Comparison of ENCODE assay signal across 17 mouse cellular contexts in genomic region chr5:54186076-54186676, GRCm38 (mm10).
DNase-seq lines count a peak whose midpoint lies in the region; ATAC-seq and TF ChIP-seq lines count a peak whose summit lies in the region.
"Had no signal": no experiment of that assay in that cellular context is flagged by ENCODE, and none has a peak within 500 bp of the region (broad histone marks: within the 10 kb centered on the region; RNA-seq: fewer than 3 reads in every experiment).

No protein-coding gene starts in this region.

- no peaks in the 10 kb centered on the region for H3K27me3 ChIP-seq in hindbrain, embryonic 13.5 days
- H3K27me3 ChIP-seq in hindbrain, embryonic 10.5 days (ENCODE audit: insufficient read depth, poor library complexity, severe bottlenecking), result no peaks in the 10 kb centered on the region
- H3K27me3 ChIP-seq in neural tube, embryonic 12.5 days (replicated peaks), result no peaks in the 10 kb centered on the region
- no peaks in the 10 kb centered on the region for H3K27me3 ChIP-seq in lung, postnatal 0 days (replicated peaks; ENCODE audit: insufficient read depth, low read length)
- H3K27me3 ChIP-seq in stomach, postnatal 0 days (ENCODE audit: control insufficient read depth, insufficient read depth, low read length), result no peaks in the 10 kb centered on the region
- H3K27me3 ChIP-seq: CH12.LX; heart, embryonic 12.5 days had no signal

- ATAC-seq in hindbrain, embryonic 13.5 days (ENCODE audit: low FRiP score), result peak; percentile 46; the same call in 1 of the 2 replicates
- ATAC-seq in neural tube, embryonic 12.5 days (ENCODE audit: low FRiP score, low read depth), result peak; percentile 21; the same call in 1 of the 2 replicates
- ATAC-seq in lung, postnatal 0 days, result 0 out of 2 replicates have a peak, but pooled peaks have one; percentile 21
- ATAC-seq in stomach, postnatal 0 days (ENCODE audit: low FRiP score, low TSS enrichment), result peak; percentile 35; the same call in 1 of the 2 replicates
- ATAC-seq: forebrain, embryonic 14.5 days had no signal

- DNase-seq in hindbrain, embryonic 10.5 days (ENCODE audit: low spot score), result no peak
- no peak for DNase-seq in neural tube, embryonic 10.5 days (ENCODE audit: extremely low spot score, low spot score)
- DNase-seq in lung, postnatal 0 days (ENCODE audit: low spot score), result peak; percentile 39
- no peak for DNase-seq in stomach, postnatal 0 days (ENCODE audit: low spot score)
- DNase-seq in gastrocnemius, postnatal 25 days, result no peak
- no peak for DNase-seq in gastrocnemius, adult 18-20 months (ENCODE audit: low spot score)
- DNase-seq: adrenal gland, adult 2 months; cerebellum, postnatal 25 days; midbrain, embryonic 14.5 days; right cerebral cortex, postnatal 4 days; thymus, adult 18-20 months had no signal

- H3K4me3 ChIP-seq in hindbrain, embryonic 13.5 days, result no peak overlapping the region
- no peak overlapping the region for H3K4me3 ChIP-seq in hindbrain, embryonic 10.5 days
- no peak overlapping the region for H3K4me3 ChIP-seq in neural tube, embryonic 12.5 days
- H3K4me3 ChIP-seq in lung, postnatal 0 days (ENCODE audit: low read depth, low read length), result no peak overlapping the region
- no peak overlapping the region for H3K4me3 ChIP-seq in stomach, postnatal 0 days (ENCODE audit: low read depth, low read length)
- H3K4me3 ChIP-seq: heart, embryonic 12.5 days; limb, embryonic 10.5 days had no signal

- H3K36me3 ChIP-seq in hindbrain, embryonic 13.5 days, result no peaks in the 10 kb centered on the region
- no peaks in the 10 kb centered on the region for H3K36me3 ChIP-seq in hindbrain, embryonic 10.5 days
- H3K36me3 ChIP-seq in neural tube, embryonic 12.5 days, result no peaks in the 10 kb centered on the region
- no peaks in the 10 kb centered on the region for H3K36me3 ChIP-seq in lung, postnatal 0 days (ENCODE audit: insufficient read depth, low read length)
- H3K36me3 ChIP-seq in stomach, postnatal 0 days (ENCODE audit: control insufficient read depth, insufficient read depth, low read length), result no peaks in the 10 kb centered on the region
- H3K36me3 ChIP-seq: heart, embryonic 12.5 days; limb, embryonic 10.5 days had no signal

- H3K9ac ChIP-seq in hindbrain, embryonic 13.5 days, result no peak overlapping the region
- H3K9ac ChIP-seq in neural tube, embryonic 12.5 days, result no peak overlapping the region
- H3K9ac ChIP-seq in lung, postnatal 0 days (replicated peaks; ENCODE audit: low read depth), result no peak overlapping the region
- no peak overlapping the region for H3K9ac ChIP-seq in stomach, postnatal 0 days (ENCODE audit: low read length)
- H3K9ac ChIP-seq: heart, embryonic 12.5 days had no signal

- no peak for TF ChIP-seq CTCF in lung, postnatal 0 days (IDR thresholded peaks at IDR 0.05)
- no peak for TF ChIP-seq CTCF in stomach, postnatal 0 days (IDR thresholded peaks at IDR 0.05; ENCODE audit: low read depth)

- no peak for TF ChIP-seq EP300 in lung, postnatal 0 days (IDR thresholded peaks at IDR 0.05)
- TF ChIP-seq EP300 in stomach, postnatal 0 days (optimal IDR thresholded peaks at IDR 0.05), result no peak

- 65% methylated on average over 11 of the region's 11 CpGs for WGBS in hindbrain, embryonic 13.5 days
- 91% methylated on average over 11 of the region's 11 CpGs for WGBS in hindbrain, embryonic 10.5 days
- WGBS in neural tube, embryonic 12.5 days, result 63% methylated on average over 11 of the region's 11 CpGs
- 44% methylated on average over 11 of the region's 11 CpGs for WGBS in lung, postnatal 0 days
- 37% methylated on average over 11 of the region's 11 CpGs for WGBS in stomach, postnatal 0 days

- H3K9me3 ChIP-seq in hindbrain, embryonic 13.5 days, result no peaks in the 10 kb centered on the region
- 0 out of 2 replicates have a peak, but pooled peaks cover 4% of the 10 kb centered on the region for H3K9me3 ChIP-seq in hindbrain, embryonic 10.5 days
- no peaks in the 10 kb centered on the region for H3K9me3 ChIP-seq in neural tube, embryonic 12.5 days
- no peaks in the 10 kb centered on the region for H3K9me3 ChIP-seq in lung, postnatal 0 days (ENCODE audit: low read length)
- H3K9me3 ChIP-seq in stomach, postnatal 0 days (ENCODE audit: control insufficient read depth, low read length), result no peaks in the 10 kb centered on the region
- H3K9me3 ChIP-seq: heart, embryonic 12.5 days; limb, embryonic 10.5 days had no signal

- H3K4me1 ChIP-seq in hindbrain, embryonic 13.5 days (replicated peaks), result peaks cover 17% of the 10 kb centered on the region
- peaks cover 10% of the 10 kb centered on the region for H3K4me1 ChIP-seq in hindbrain, embryonic 10.5 days (replicated peaks)
- peaks cover 5% of the 10 kb centered on the region; the same call in 1 of the 2 replicates for H3K4me1 ChIP-seq in neural tube, embryonic 12.5 days
- peaks cover 2% of the 10 kb centered on the region; the same call in 1 of the 2 replicates for H3K4me1 ChIP-seq in lung, postnatal 0 days (ENCODE audit: insufficient read depth, low read depth, low read length)
- no peaks in the 10 kb centered on the region for H3K4me1 ChIP-seq in stomach, postnatal 0 days (replicated peaks; ENCODE audit: control insufficient read depth, insufficient read depth)

- H3K27ac ChIP-seq in hindbrain, embryonic 13.5 days, result peak overlapping the region; percentile 62
- no peak overlapping the region for H3K27ac ChIP-seq in hindbrain, embryonic 10.5 days
- no peak overlapping the region for H3K27ac ChIP-seq in neural tube, embryonic 12.5 days
- H3K27ac ChIP-seq in lung, postnatal 0 days (ENCODE audit: low read length), result no peak overlapping the region
- no peak overlapping the region for H3K27ac ChIP-seq in stomach, postnatal 0 days (replicated peaks)
- H3K27ac ChIP-seq: limb, embryonic 10.5 days had no signal

- no peak overlapping the region for H3K4me2 ChIP-seq in hindbrain, embryonic 13.5 days
- H3K4me2 ChIP-seq in neural tube, embryonic 12.5 days (replicated peaks), result no peak overlapping the region
- H3K4me2 ChIP-seq in lung, postnatal 0 days (replicated peaks; ENCODE audit: low read depth, low read length), result 0 out of 2 replicates have a peak overlapping the region, but pooled peaks have one; percentile 8
- H3K4me2 ChIP-seq in stomach, postnatal 0 days (replicated peaks; ENCODE audit: low read depth), result no peak overlapping the region
- H3K4me2 ChIP-seq: heart, embryonic 12.5 days had no signal
